Mouse (Mus musculus): ENCODE measurements around the gene Casp14.

Gene Casp14

GRCm38 (mm10) chr10:78718056-78718455, at the start of gene Casp14:
Gene Casp14, minus strand, starts transcription at chr10:78718294.
- TF ChIP-seq NANOG (IDR thresholded peaks at IDR 0.05; ENCODE audit: borderline replicate concordance, low read length) (no peak), CTCF (conservative IDR thresholded peaks at IDR 0.05; ENCODE audit: low read length) (no peak), POU5F1 (IDR thresholded peaks at IDR 0.05; ENCODE audit: borderline replicate concordance, low read length) (no peak)
- Histone ChIP-seq H3K27me3 (ENCODE audit: insufficient read depth, low read length) (no peaks in the 10 kb centered on the region), H3K4me3 (replicated peaks; ENCODE audit: low read length) (no peak within 1 kb of the TSS), H3K4me1 (replicated peaks; ENCODE audit: low read depth, low read length) (peaks cover 6% of the 10 kb centered on the region; the same call in 1 of the 2 replicates), H3K9me3 (ENCODE audit: low read length) (no peaks in the 10 kb centered on the region), H3K36me3 (ENCODE audit: insufficient read depth, low read length) (no peaks in the 10 kb centered on the region)

GRCm38 (mm10) chr10:78765570-78765969, 47.5 kb upstream of the Casp14 start:
- H3K4me3 ChIP-seq (replicated peaks; ENCODE audit: low read length): no peak overlapping the region
- no peaks in the 10 kb centered on the region for H3K9me3 ChIP-seq (ENCODE audit: low read length)
- TF ChIP-seq CTCF (conservative IDR thresholded peaks at IDR 0.05; ENCODE audit: low read length): no peak
- no peak for TF ChIP-seq NANOG (IDR thresholded peaks at IDR 0.05; ENCODE audit: borderline replicate concordance, low read length)
- no peak for TF ChIP-seq POU5F1 (IDR thresholded peaks at IDR 0.05; ENCODE audit: borderline replicate concordance, low read length)
- H3K36me3 ChIP-seq (ENCODE audit: insufficient read depth, low read length): no peaks in the 10 kb centered on the region
- 0 out of 2 replicates have a peak, but pooled peaks cover 5% of the 10 kb centered on the region for H3K27me3 ChIP-seq (ENCODE audit: insufficient read depth, low read length)
- H3K4me1 ChIP-seq (replicated peaks; ENCODE audit: low read depth, low read length): no peaks in the 10 kb centered on the region

- peaks cover 13% of the 10 kb centered on the region for H3K4me1 ChIP-seq (replicated peaks; ENCODE audit: low read depth, low read length)
- TF ChIP-seq CTCF (conservative IDR thresholded peaks at IDR 0.05; ENCODE audit: low read length) (peak; percentile 93), NANOG (IDR thresholded peaks at IDR 0.05; ENCODE audit: borderline replicate concordance, low read length) (no peak), POU5F1 (IDR thresholded peaks at IDR 0.05; ENCODE audit: borderline replicate concordance, low read length) (no peak)
- no peak overlapping the region for H3K4me3 ChIP-seq (replicated peaks; ENCODE audit: low read length)
- H3K27me3 ChIP-seq (ENCODE audit: insufficient read depth, low read length): peaks cover 15% of the 10 kb centered on the region
- H3K9me3 ChIP-seq (ENCODE audit: low read length): no peaks in the 10 kb centered on the region
- no peaks in the 10 kb centered on the region for H3K36me3 ChIP-seq (ENCODE audit: insufficient read depth, low read length)
These were observed 37.9 kb upstream of the Casp14 start for GRCm38 (mm10) chr10:78756021-78756420.

GRCm38 (mm10) chr10:78752452-78753191, 34.5 kb upstream of the Casp14 start, which contains the start of gene Ccdc105:
Gene Ccdc105, minus strand, starts transcription at chr10:78753065.
- Histone ChIP-seq H3K4me3 (replicated peaks; ENCODE audit: low read length) (peak within 1 kb of the TSS; percentile 80), H3K9me3 (ENCODE audit: low read length) (no peaks in the 10 kb centered on the region), H3K27me3 (ENCODE audit: insufficient read depth, low read length) (peaks cover 37% of the 10 kb centered on the region), H3K36me3 (ENCODE audit: insufficient read depth, low read length) (no peaks in the 10 kb centered on the region), H3K4me1 (replicated peaks; ENCODE audit: low read depth, low read length) (peaks cover 27% of the 10 kb centered on the region)
- TF ChIP-seq NANOG (IDR thresholded peaks at IDR 0.05; ENCODE audit: borderline replicate concordance, low read length) (no peak), CTCF (conservative IDR thresholded peaks at IDR 0.05; ENCODE audit: low read length) (no peak), POU5F1 (IDR thresholded peaks at IDR 0.05; ENCODE audit: borderline replicate concordance, low read length) (no peak)

GRCm38 (mm10) chr10:78748946-78749345, 30.9 kb upstream of the Casp14 start:
- Histone ChIP-seq H3K27me3 (ENCODE audit: insufficient read depth, low read length) (peaks cover 37% of the 10 kb centered on the region), H3K4me3 (replicated peaks; ENCODE audit: low read length) (no peak overlapping the region), H3K4me1 (replicated peaks; ENCODE audit: low read depth, low read length) (peaks cover 41% of the 10 kb centered on the region), H3K36me3 (ENCODE audit: insufficient read depth, low read length) (no peaks in the 10 kb centered on the region), H3K9me3 (ENCODE audit: low read length) (no peaks in the 10 kb centered on the region)
- TF ChIP-seq CTCF (conservative IDR thresholded peaks at IDR 0.05; ENCODE audit: low read length) (no peak), NANOG (IDR thresholded peaks at IDR 0.05; ENCODE audit: borderline replicate concordance, low read length) (no peak), POU5F1 (IDR thresholded peaks at IDR 0.05; ENCODE audit: borderline replicate concordance, low read length) (no peak)

GRCm38 (mm10) chr10:78748161-78748560, 30.1 kb upstream of the Casp14 start:
- Histone ChIP-seq H3K27me3 (ENCODE audit: insufficient read depth, low read length) (peaks cover 37% of the 10 kb centered on the region), H3K9me3 (ENCODE audit: low read length) (no peaks in the 10 kb centered on the region), H3K4me3 (replicated peaks; ENCODE audit: low read length) (peak overlapping the region; percentile 46), H3K4me1 (replicated peaks; ENCODE audit: low read depth, low read length) (peaks cover 40% of the 10 kb centered on the region), H3K36me3 (ENCODE audit: insufficient read depth, low read length) (no peaks in the 10 kb centered on the region)
- no peak for TF ChIP-seq POU5F1 (IDR thresholded peaks at IDR 0.05; ENCODE audit: borderline replicate concordance, low read length)
- TF ChIP-seq CTCF (conservative IDR thresholded peaks at IDR 0.05; ENCODE audit: low read length): no peak
- no peak for TF ChIP-seq NANOG (IDR thresholded peaks at IDR 0.05; ENCODE audit: borderline replicate concordance, low read length)

GRCm38 (mm10) chr10:78747035-78747721, 29.1 kb upstream of the Casp14 start:
- H3K36me3 ChIP-seq (ENCODE audit: insufficient read depth, low read length): no peaks in the 10 kb centered on the region
- no peak for TF ChIP-seq CTCF (conservative IDR thresholded peaks at IDR 0.05; ENCODE audit: low read length)
- no peak for TF ChIP-seq POU5F1 (IDR thresholded peaks at IDR 0.05; ENCODE audit: borderline replicate concordance, low read length)
- TF ChIP-seq NANOG (IDR thresholded peaks at IDR 0.05; ENCODE audit: borderline replicate concordance, low read length): no peak
- H3K4me3 ChIP-seq (replicated peaks; ENCODE audit: low read length): peak overlapping the region; percentile 65

GRCm38 (mm10) chr10:78745453-78746232, 27.5 kb upstream of the Casp14 start:
- no peaks in the 10 kb centered on the region for H3K9me3 ChIP-seq (ENCODE audit: low read length)
- no peak for TF ChIP-seq POU5F1 (IDR thresholded peaks at IDR 0.05; ENCODE audit: borderline replicate concordance, low read length)
- TF ChIP-seq NANOG (IDR thresholded peaks at IDR 0.05; ENCODE audit: borderline replicate concordance, low read length): no peak
- TF ChIP-seq CTCF (conservative IDR thresholded peaks at IDR 0.05; ENCODE audit: low read length): peak; percentile 50
- no peaks in the 10 kb centered on the region for H3K36me3 ChIP-seq (ENCODE audit: insufficient read depth, low read length)
- peaks cover 19% of the 10 kb centered on the region for H3K27me3 ChIP-seq (ENCODE audit: insufficient read depth, low read length)
- H3K4me1 ChIP-seq (replicated peaks; ENCODE audit: low read depth, low read length): peaks cover 28% of the 10 kb centered on the region
- H3K4me3 ChIP-seq (replicated peaks; ENCODE audit: low read length): no peak overlapping the region

More at GRCm38 (mm10) chr10:78747035-78747721, 29.1 kb upstream of the Casp14 start:
- Histone ChIP-seq H3K27me3 (ENCODE audit: insufficient read depth, low read length) (peaks cover 30% of the 10 kb centered on the region), H3K9me3 (ENCODE audit: low read length) (no peaks in the 10 kb centered on the region), H3K4me1 (replicated peaks; ENCODE audit: low read depth, low read length) (peaks cover 34% of the 10 kb centered on the region)

Measured in E14TG2a.4 (cell line).